21 mouse cellular contexts compared by ENCODE assay signal in the genomic region with DNA sequence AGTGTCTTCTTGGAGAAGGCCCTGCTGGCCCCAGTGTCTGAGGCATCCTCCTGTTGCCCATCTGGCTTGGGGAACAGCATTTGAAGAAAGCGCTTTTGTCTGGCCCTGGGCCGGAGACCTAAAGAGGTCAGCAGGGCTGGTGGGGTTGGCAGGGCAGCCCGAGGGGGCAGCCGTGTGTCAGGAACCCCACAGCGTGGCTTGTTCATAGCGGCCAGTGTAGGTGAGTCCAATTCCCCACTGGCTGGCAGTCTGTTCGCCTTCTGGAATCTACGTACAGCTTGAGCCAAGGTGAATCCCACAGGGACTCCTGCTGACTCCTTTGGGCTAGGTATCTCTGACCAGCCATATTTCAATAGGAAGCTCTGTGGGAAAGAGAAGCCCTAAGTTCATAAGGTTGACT. TPM values are rescaled to one million over a fixed set of nuclear protein-coding genes. Genes with fewer than 3 reads are reported as not detected.
"Had no signal": no experiment of that assay in that cellular context is flagged by ENCODE, and none has a peak within 500 bp of the region (broad histone marks: within the 10 kb centered on the region; RNA-seq: fewer than 3 reads in every experiment).

No protein-coding gene starts in this region.

- DNase-seq: kidney, postnatal 10 days; kidney, postnatal 4 days; lung, adult 18-20 months; lung, postnatal 36 days; spleen, adult 18-20 months; thymus, adult 18-20 months; thymus, postnatal 25 days had no signal

- ATAC-seq: lung, postnatal 0 days; midbrain, embryonic 13.5 days had no signal

- H3K4me1 ChIP-seq: limb, embryonic 13.5 days; midbrain, embryonic 13.5 days; neural tube, embryonic 12.5 days had no signal

- H3K9ac ChIP-seq: limb, embryonic 13.5 days; liver, embryonic 14.5 days; midbrain, embryonic 13.5 days; neural tube, embryonic 12.5 days had no signal

- H3K27me3 ChIP-seq: limb, embryonic 13.5 days; midbrain, embryonic 13.5 days; neural tube, embryonic 12.5 days had no signal

- H3K9me3 ChIP-seq: limb, embryonic 13.5 days; midbrain, embryonic 13.5 days; neural tube, embryonic 12.5 days had no signal

- H3K4me3 ChIP-seq: layer of hippocampus, adult 2 months; limb, embryonic 13.5 days; midbrain, embryonic 13.5 days; neural tube, embryonic 12.5 days had no signal

- H3K27ac ChIP-seq: layer of hippocampus, adult 2 months; limb, embryonic 13.5 days; liver, embryonic 14.5 days; midbrain, embryonic 13.5 days; neural tube, embryonic 12.5 days had no signal

- H3K4me2 ChIP-seq: limb, embryonic 13.5 days; midbrain, embryonic 13.5 days; neural tube, embryonic 12.5 days had no signal

RNA-seq across cellular contexts. Expression of a gene that starts 1.1 kb away (rescaled TPM):
- total RNA-seq: left cerebral cortex, postnatal 10 days; left cerebral cortex, postnatal 4 days; liver, adult 2 months; megakaryocyte progenitor cell, adult 5-6 weeks; neutrophil, adult 5-6 weeks had no signal
- polyA plus RNA-seq: kidney, embryonic 14.5 days; limb, embryonic 13.5 days; liver, adult 2 months; lung, postnatal 0 days; neural tube, embryonic 12.5 days; stomach, embryonic 14.5 days; urinary bladder, adult 2 months had no signal
